Mouse (Mus musculus) kidney, postnatal 0 days (tissue): ENCODE results near the gene Gbx1. TPM values are rescaled to one million over a fixed set of nuclear protein-coding genes. Genes with fewer than 3 reads are reported as not detected.
A peak's percentile ranks its signal among the peaks of the same experiment; 100 is the strongest.

Experiments
- ATAC-seq: fragments of 200-750 bp; cut with Nextera tagmentation; replicated peaks from 2 replicates; pipeline ENCODE4 v1.8.0; 2017; ENCODE audit warnings: low read depth, moderate number of reproducible peaks, moderate TSS enrichment, moderate library complexity; ENCODE audit not compliant: low FRiP score
- DNase-seq: peaks from one replicate; pipeline ENCODE4 v3.0.0-alpha.2; 2016; ENCODE audit warnings: low spot score
- H3K27ac ChIP-seq: fragments of 300-500 bp; sonication (generic); 2 replicates; pipeline ENCODE4 v1.5.1; 2014; ENCODE audit warnings: mild to moderate bottlenecking
- H3K27me3 ChIP-seq: fragments of 300-500 bp; sonication (generic); 2 replicates; pipeline ENCODE4 v1.6.1; 2014; ENCODE audit warnings: low read length, mixed read lengths; ENCODE audit not compliant: insufficient read depth
- H3K36me3 ChIP-seq: fragments of 300-500 bp; sonication (generic); 2 replicates; pipeline ENCODE4 v1.6.1; 2014; ENCODE audit warnings: low read length, mixed read lengths; ENCODE audit not compliant: insufficient read depth
- H3K4me1 ChIP-seq: fragments of 300-500 bp; sonication (generic); replicated peaks from 2 replicates; pipeline ENCODE4 v1.6.1; 2014; ENCODE audit warnings: antibody characterized with exemption, low read length, mixed read lengths; ENCODE audit not compliant: insufficient read depth
- H3K4me2 ChIP-seq: fragments of 300-500 bp; sonication (generic); 2 replicates; pipeline ENCODE4 v1.6.1; 2014; ENCODE audit warnings: mild to moderate bottlenecking, low read length, moderate library complexity, mixed read lengths
- H3K4me3 ChIP-seq: fragments of 300-500 bp; sonication (generic); replicated peaks from 2 replicates; pipeline ENCODE4 v1.5.1; 2014; ENCODE audit warnings: low read depth, low read length
- H3K9ac ChIP-seq: fragments of 300-500 bp; sonication (generic); 2 replicates; pipeline ENCODE4 v1.6.1; 2014; ENCODE audit warnings: low read depth, low read length
- H3K9me3 ChIP-seq: fragments of 300-500 bp; sonication (generic); replicated peaks from 2 replicates; pipeline ENCODE4 v1.6.1; 2016; ENCODE audit warnings: low read length, inconsistent platforms, mixed read lengths
- CTCF ChIP-seq: IDR thresholded peaks from 2 replicates; pipeline ENCODE4 v1.5.1; 2016; ENCODE audit warnings: antibody characterized with exemption, low read depth, mild to moderate bottlenecking, moderate library complexity
- WGBS: fragments of 180-500 bp; shearing (Covaris S2); extraction: QIAGEN DNeasy Blood & Tissue Kit; methylation state at CpG from one replicate; pipeline ENCODE4 v1.1.7; 2014; 5-methylcytosine and 5-hydroxymethylcytosine counted together
- polyA plus RNA-seq: library from polyadenylated mRNA; unstranded; fragments of >200 nt; fragmentation: Nextera tagmentation; extraction: Ambion mirVana; gene quantifications from 2 replicates; pipeline ENCODE4 v1.2.1, GENCODE M21; 2015

The Gbx1 gene
- polyA plus RNA-seq, 1 experiment from 2014 or later: 0.04 TPM

DNA sequence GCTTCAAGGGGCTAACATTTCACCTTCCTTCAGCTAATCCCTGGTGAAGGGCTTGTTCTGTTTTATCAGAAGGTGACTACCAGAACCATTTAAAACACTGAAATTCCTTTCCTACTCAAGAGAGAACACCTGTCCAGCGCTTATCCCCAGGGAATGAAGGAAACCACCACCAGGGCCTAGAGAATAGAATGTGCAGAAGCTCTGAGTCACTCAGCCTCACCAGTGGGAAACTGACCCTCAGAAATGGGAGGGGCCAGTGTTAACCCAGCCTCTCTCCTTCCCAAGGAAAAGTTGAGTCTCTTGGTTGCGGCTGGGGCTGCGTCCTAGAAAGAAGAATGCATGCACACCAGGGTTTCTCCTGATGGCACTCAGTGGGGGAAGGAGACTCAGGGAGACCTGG, 71.9 kb downstream of the Gbx1 start:
- WGBS: 60% methylated on average over 3 of the region's 3 CpGs
- no peak overlapping the region for H3K4me3 ChIP-seq
- H3K9ac ChIP-seq: no peak overlapping the region
- no peak overlapping the region for H3K4me2 ChIP-seq
- DNase-seq (no peak), ATAC-seq (no peak)
- no peaks in the 10 kb centered on the region for H3K9me3 ChIP-seq
- TF ChIP-seq CTCF: no peak
- 0 out of 2 replicates have a peak, but pooled peaks cover 3% of the 10 kb centered on the region for H3K36me3 ChIP-seq
- 0 out of 2 replicates have a peak overlapping the region, but pooled peaks have one; percentile 21 for H3K27ac ChIP-seq
- H3K27me3 ChIP-seq: no peaks in the 10 kb centered on the region
- peaks cover 21% of the 10 kb centered on the region for H3K4me1 ChIP-seq

DNA sequence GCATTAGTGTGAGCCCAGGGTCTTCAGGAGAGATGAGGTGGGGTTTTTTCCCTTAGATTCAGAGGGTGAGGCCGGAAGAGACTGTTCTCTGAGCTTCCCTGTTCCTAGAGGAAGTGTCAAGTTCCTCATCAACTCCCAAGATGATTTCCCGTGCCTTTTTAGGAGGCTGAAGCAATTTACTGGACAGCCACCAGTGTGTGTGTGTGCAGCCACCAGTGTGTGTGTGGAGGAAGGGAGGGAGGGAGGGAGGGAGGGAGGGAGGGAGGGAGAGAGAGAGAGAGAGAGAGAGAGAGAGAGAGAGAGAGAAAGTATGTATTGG, 73.1 kb downstream of the Gbx1 start:
- no peak for TF ChIP-seq CTCF
- no peak overlapping the region for H3K4me3 ChIP-seq
- 12% methylated on average over 2 of the region's 2 CpGs for WGBS

DNA sequence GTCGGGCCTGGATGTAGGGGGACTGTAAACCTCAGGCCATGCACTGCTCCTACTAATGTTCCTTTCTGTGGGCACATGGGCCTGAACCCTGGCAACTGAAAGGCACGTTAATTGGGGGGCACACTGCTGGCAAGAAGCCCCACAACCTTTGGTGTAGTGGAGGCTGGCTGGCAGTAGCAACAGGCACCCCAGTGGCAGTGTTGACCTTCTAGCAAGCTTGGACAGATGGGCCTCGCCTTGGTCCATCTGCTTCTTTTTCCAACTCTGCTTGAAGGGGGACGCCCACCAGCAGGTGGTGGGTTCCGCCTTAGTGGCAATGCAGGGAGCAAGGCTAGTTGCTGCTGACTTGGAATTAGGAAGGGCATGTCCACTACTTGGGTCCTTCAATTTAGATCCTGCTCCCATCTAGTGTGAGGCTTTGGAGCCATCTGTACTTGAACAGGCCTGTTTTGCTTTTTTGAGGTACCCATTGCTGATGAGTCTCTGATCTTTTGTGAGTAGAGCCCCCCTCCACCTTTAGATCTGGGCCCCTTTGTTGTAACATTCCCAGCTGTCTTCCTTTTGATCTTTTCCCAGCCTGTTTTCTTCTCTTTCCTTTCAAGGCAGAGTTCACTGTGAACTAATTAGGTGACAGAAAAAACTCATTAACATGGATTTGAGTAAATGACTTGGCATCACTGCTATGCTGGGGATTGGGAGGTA, 73.6 kb downstream of the Gbx1 start:
- Histone ChIP-seq H3K4me1 (peaks cover 21% of the 10 kb centered on the region), H3K9ac (peak overlapping the region; percentile 77), H3K27ac (no peak overlapping the region), H3K27me3 (no peaks in the 10 kb centered on the region), H3K9me3 (no peaks in the 10 kb centered on the region), H3K4me2 (peak overlapping the region; percentile 97), H3K4me3 (peak overlapping the region; percentile 74), H3K36me3 (0 out of 2 replicates have a peak, but pooled peaks cover 3% of the 10 kb centered on the region)
- no peak; the same call in 1 of the 2 replicates for TF ChIP-seq CTCF
- no peak for DNase-seq
- ATAC-seq: no peak
- WGBS: 17% methylated on average over 5 of the region's 5 CpGs

More for the DNA sequence above, 73.1 kb downstream of the Gbx1 start:
- Histone ChIP-seq H3K27me3 (no peaks in the 10 kb centered on the region), H3K36me3 (0 out of 2 replicates have a peak, but pooled peaks cover 3% of the 10 kb centered on the region), H3K9me3 (no peaks in the 10 kb centered on the region), H3K4me1 (peaks cover 21% of the 10 kb centered on the region), H3K9ac (0 out of 2 replicates have a peak overlapping the region, but pooled peaks have one; percentile 23), H3K27ac (no peak overlapping the region), H3K4me2 (peak overlapping the region; percentile 97)
- DNase-seq (no peak), ATAC-seq (no peak)

Other genes starting within 250 kb of the Gbx1 start
- gene Kcnh2, start 175.6 kb downstream of the Gbx1 start, polyA plus RNA-seq: 3.9 and 4.4 TPM in 2 replicates
- gene Nos3, start 162.4 kb downstream of the Gbx1 start, polyA plus RNA-seq: 12.8 and 14.0 TPM in 2 replicates
- 0.59 and 0.60 TPM in 2 replicates for gene Atg9b, start 135.1 kb downstream of the Gbx1 start, polyA plus RNA-seq
- 48.6 and 51.7 TPM in 2 replicates for gene Abcb8, start 133.5 kb downstream of the Gbx1 start, polyA plus RNA-seq
- gene Asic3, start 113.8 kb downstream of the Gbx1 start, polyA plus RNA-seq: 0.40 and 0.46 TPM in 2 replicates
- 47.2 and 51.3 TPM in 2 replicates for gene Cdk5, start 103.7 kb downstream of the Gbx1 start, polyA plus RNA-seq
- 30.8 and 35.5 TPM in 2 replicates for gene Slc4a2, start 103.4 kb downstream of the Gbx1 start, polyA plus RNA-seq
- 117 and 120 TPM in 2 replicates for gene Fastk, start 81.9 kb downstream of the Gbx1 start, polyA plus RNA-seq
- gene Tmub1, start 79.3 kb downstream of the Gbx1 start, polyA plus RNA-seq: 27.0 and 28.0 TPM in 2 replicates
- 23.9 and 26.9 TPM in 2 replicates for gene Agap3, start 75.0 kb downstream of the Gbx1 start, polyA plus RNA-seq
- 0.69 and 0.93 TPM in 2 replicates for gene Asb10, start 13.8 kb upstream of the Gbx1 start, polyA plus RNA-seq
- gene 4931409K22Rik, start 29.6 kb upstream of the Gbx1 start, polyA plus RNA-seq: 0.12 and 0.19 TPM in 2 replicates
- gene Abcf2, start 50.3 kb upstream of the Gbx1 start, polyA plus RNA-seq: 74.4 and 79.6 TPM in 2 replicates
- 26.0 and 27.6 TPM in 2 replicates for gene Chpf2, start 59.5 kb upstream of the Gbx1 start, polyA plus RNA-seq
- 16.4 and 19.7 TPM in 2 replicates for gene Smarcd3, start 97.2 kb upstream of the Gbx1 start, polyA plus RNA-seq
- 35.2 and 35.3 TPM in 2 replicates for gene Nub1, start 158.3 kb upstream of the Gbx1 start, polyA plus RNA-seq
- 21.3 and 21.9 TPM in 2 replicates for gene Wdr86, start 203.5 kb upstream of the Gbx1 start, polyA plus RNA-seq
- gene Crygn, start 230.8 kb upstream of the Gbx1 start, polyA plus RNA-seq: 5.8 and 7.1 TPM in 2 replicates